ENCODE assay signal across 1 mouse cellular context in genomic region chr4:101446606-101447005, GRCm38 (mm10). TPM values are rescaled to one million over a fixed set of nuclear protein-coding genes. Genes with fewer than 3 reads are reported as not detected.
"Had no signal": no experiment of that assay in that cellular context is flagged by ENCODE, and none has a peak within 500 bp of the region (broad histone marks: within the 10 kb centered on the region; RNA-seq: fewer than 3 reads in every experiment).

No protein-coding gene starts in this region.

RNA-seq across cellular contexts. Expression of gene Dnajc6, which starts 49.8 kb away (rescaled TPM):
- polyA plus RNA-seq: erythroblast, embryonic 14.5 days had no signal
